Mouse (Mus musculus) limb, embryonic 13.5 days (tissue): ENCODE measurements around the gene Gm10491. TPM values are rescaled to one million over a fixed set of nuclear protein-coding genes. Genes with fewer than 3 reads are reported as not detected.
"Not testable (repeated sequence)": the region's sequence is repeated elsewhere in the genome, so short reads cannot be mapped to it uniquely, and the experiment has no call there.

Experiments
- ATAC-seq: fragments of 200-750 bp; cut with Nextera tagmentation; 2 replicates; pipeline ENCODE4 v1.8.0; 2017; ENCODE audit warnings: low read depth, moderate number of reproducible peaks, moderate TSS enrichment; ENCODE audit not compliant: low FRiP score
- H3K27ac ChIP-seq: fragments of 300-500 bp; sonication (generic); 2 replicates; pipeline ENCODE4 v1.5.1; 2015; ENCODE audit warnings: inconsistent platforms, mild to moderate bottlenecking, moderate library complexity
- H3K27me3 ChIP-seq: fragments of 300-500 bp; sonication (generic); 2 replicates; pipeline ENCODE4 v1.6.1; 2015; ENCODE audit warnings: mild to moderate bottlenecking, inconsistent platforms
- H3K36me3 ChIP-seq: fragments of 300-500 bp; sonication (generic); 2 replicates; pipeline ENCODE4 v1.6.1; 2015; ENCODE audit warnings: inconsistent platforms, mild to moderate bottlenecking, moderate library complexity
- H3K4me1 ChIP-seq: fragments of 300-500 bp; sonication (generic); 2 replicates; pipeline ENCODE4 v1.6.1; 2015; ENCODE audit warnings: inconsistent platforms
- H3K4me2 ChIP-seq: fragments of 300-500 bp; sonication (generic); replicated peaks from 2 replicates; pipeline ENCODE4 v1.6.1; 2015; ENCODE audit warnings: inconsistent platforms, mild to moderate bottlenecking, moderate library complexity
- H3K4me3 ChIP-seq: fragments of 300-500 bp; sonication (generic); 2 replicates; pipeline ENCODE4 v1.5.1; 2015; ENCODE audit warnings: moderate library complexity, mild to moderate bottlenecking, inconsistent platforms
- H3K9ac ChIP-seq: fragments of 300-500 bp; sonication (generic); 2 replicates; pipeline ENCODE4 v1.6.1; 2015; ENCODE audit warnings: mild to moderate bottlenecking, inconsistent platforms
- H3K9me3 ChIP-seq: fragments of 300-500 bp; sonication (generic); 2 replicates; pipeline ENCODE4 v1.6.1; 2016; ENCODE audit warnings: inconsistent platforms
- WGBS: fragments of 180-500 bp; shearing (Covaris S2); methylation state at CpG from one replicate; pipeline ENCODE4 v1.1.7; 2015; 5-methylcytosine and 5-hydroxymethylcytosine counted together
- polyA plus RNA-seq: library from polyadenylated mRNA; unstranded; fragments of >200 nt; fragmentation: Nextera tagmentation; extraction: Ambion mirVana; gene quantifications from 2 replicates; pipeline ENCODE4 v1.2.1, GENCODE M21; 2015

Gm10491 gene
- polyA plus RNA-seq, 1 experiment from 2014 or later: not detected

DNA sequence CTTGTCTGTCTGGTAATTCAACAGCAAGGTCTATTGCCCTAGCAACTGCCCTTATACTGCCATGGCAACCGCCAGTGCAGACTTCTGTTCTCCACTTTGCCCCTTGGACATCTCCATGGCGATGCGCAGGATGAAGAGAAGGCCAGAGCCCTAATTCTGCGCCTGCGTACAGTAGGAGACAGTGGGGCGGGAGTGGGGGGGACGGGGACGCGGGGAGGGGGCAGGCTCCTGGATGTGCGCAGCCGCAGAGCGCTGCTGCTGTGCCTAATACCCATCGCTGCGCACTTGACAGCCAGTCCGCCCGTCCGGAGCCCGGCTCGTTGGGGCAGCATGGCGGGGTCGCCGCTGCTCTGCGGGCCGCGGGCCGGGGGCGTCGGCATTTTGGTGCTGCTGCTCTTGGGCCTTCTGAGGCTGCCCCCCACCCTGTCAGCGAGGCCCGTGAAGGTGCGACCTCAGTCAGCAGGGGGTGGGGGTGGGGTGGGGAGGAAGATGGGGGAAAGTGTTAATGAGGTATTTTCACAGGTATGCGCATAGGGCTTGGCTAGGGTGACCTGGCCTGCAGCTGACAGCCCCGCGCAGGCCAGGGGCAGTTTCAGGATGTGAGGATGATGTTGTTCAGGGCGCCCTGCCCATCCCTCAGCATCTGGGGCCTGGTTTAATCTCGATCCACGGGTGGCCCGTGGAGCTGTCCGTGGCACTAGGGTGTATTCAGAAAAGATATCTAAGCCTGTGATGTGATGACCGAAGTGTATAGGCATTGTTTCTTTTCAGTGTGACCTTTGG, 12.2 kb upstream of the Gm10491 start, which contains the start of gene Pcsk1n:
Gene Pcsk1n (plus strand): TSS at position 222 of the 783 bp plus-strand sequence.
- Histone ChIP-seq H3K4me3 (peak within 1 kb of the TSS; percentile 30), H3K9me3 (no peaks in the 10 kb centered on the region), H3K4me2 (peak within 1 kb of the TSS; percentile 56), H3K27ac (no peak within 1 kb of the TSS), H3K36me3 (no peaks in the 10 kb centered on the region), H3K4me1 (no peaks in the 10 kb centered on the region), H3K9ac (no peak within 1 kb of the TSS), H3K27me3 (peaks cover 66% of the 10 kb centered on the region)
- ATAC-seq: no peak
- WGBS: 20% methylated on average over 29 of the region's 40 CpGs

DNA sequence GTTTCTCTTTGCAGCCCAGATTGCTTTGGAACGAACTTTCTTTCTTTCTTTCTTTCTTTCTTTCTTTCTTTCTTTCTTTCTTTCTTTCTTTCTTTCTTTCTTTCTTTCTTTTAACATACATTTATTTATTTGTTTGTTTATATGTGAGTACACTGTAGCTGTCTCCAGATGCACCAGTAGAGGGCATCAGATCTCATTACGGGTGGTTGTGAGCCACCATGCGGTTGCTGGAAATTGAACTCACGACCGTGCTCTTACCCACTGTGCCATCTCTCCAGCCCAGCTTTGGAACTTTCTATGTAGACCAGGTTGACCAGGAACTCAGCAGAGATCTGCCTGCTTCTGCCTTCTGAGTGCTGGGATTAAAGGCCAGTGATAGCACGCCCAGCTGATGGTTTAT, 10.3 kb upstream of the Gm10491 start:
- 60% methylated on average over 6 of the region's 6 CpGs for WGBS
- H3K4me1 ChIP-seq, H3K4me3 ChIP-seq, H3K4me2 ChIP-seq, H3K9ac ChIP-seq, H3K36me3 ChIP-seq, H3K9me3 ChIP-seq, H3K27ac ChIP-seq, ATAC-seq: not testable (repeated sequence)
- peaks cover 48% of the 10 kb centered on the region for H3K27me3 ChIP-seq

DNA sequence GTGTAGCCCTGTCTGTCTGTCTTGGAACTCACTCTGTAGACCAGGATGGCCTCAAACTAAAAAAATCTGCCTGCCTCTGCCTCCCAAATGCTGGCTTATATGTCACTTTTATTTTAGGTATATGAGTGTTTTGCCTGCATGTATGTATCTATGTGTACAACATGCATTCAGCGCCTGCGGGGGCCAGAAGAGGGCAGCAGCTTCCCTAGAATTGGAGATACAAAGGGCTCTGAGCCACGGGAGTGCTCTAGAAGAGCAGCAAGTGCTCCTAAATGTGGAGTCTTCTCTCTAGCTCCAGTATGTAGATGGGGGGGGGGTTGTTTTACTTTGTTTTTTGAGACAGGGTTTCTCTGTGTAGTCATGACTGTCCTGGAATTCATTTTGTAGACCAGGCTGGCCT, 8.0 kb upstream of the Gm10491 start:
- not testable (repeated sequence) for H3K4me3 ChIP-seq, ATAC-seq, H3K36me3 ChIP-seq, H3K9me3 ChIP-seq, H3K27ac ChIP-seq, H3K4me2 ChIP-seq, H3K9ac ChIP-seq, H3K4me1 ChIP-seq
- H3K27me3 ChIP-seq: peaks cover 25% of the 10 kb centered on the region
- WGBS: 15% methylated on average over 3 of the region's 3 CpGs

DNA sequence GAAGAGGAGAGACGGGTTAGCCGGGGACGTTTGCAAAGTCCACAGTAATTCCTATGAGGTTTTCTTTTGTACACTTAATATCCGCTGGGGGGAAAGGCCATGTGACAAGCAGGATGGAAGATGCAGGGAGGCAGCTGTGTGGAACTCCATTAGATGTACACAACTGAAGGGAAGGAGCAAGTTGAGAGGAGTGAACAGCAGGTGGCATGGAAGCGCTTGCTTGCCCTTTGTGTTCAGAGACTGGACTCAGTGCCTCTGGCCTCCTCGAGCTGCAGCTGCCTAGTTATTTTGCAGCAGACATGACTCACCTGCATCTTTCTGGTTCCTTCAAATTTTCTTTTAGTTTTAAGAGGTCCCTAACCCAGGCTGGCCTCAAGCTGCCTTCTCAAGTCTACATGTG, 2.8 kb upstream of the Gm10491 start:
- no peak for ATAC-seq
- H3K9ac ChIP-seq: no peak overlapping the region
- H3K27me3 ChIP-seq: no peaks in the 10 kb centered on the region
- H3K4me1 ChIP-seq: no peaks in the 10 kb centered on the region
- WGBS: 69% methylated on average over 6 of the region's 6 CpGs
- H3K4me2 ChIP-seq: no peak overlapping the region
- H3K27ac ChIP-seq: no peak overlapping the region
- H3K9me3 ChIP-seq: no peaks in the 10 kb centered on the region
- H3K4me3 ChIP-seq: no peak overlapping the region
- H3K36me3 ChIP-seq: peaks cover 12% of the 10 kb centered on the region

DNA sequence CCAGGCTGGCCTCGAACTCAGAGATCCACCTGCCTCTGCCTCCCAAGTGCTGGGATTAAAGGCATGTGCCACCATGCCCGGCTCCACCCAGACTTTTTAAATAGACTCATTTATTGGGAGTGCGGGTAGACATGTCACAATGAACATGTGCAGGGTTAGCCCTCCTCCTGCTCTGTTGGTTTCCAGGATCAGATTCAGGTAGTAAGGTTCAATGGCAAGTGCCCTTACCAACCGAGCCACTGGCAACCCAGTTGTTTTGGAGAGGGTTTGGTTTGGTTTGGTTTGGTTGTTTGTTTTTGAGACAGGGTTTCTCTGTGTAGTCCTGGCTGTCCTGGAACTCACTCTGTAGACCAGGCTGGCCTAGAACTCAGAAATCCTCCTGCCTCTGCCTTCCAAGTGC, 1.6 kb upstream of the Gm10491 start, which contains the start of gene Gm10490:
Gene Gm10490 (plus strand): TSS at position 301 of the 400 bp plus-strand sequence.
- H3K36me3 ChIP-seq: peaks cover 12% of the 10 kb centered on the region
- H3K4me3 ChIP-seq, ATAC-seq, H3K9ac ChIP-seq, H3K27ac ChIP-seq, H3K4me2 ChIP-seq, H3K27me3 ChIP-seq, H3K4me1 ChIP-seq, H3K9me3 ChIP-seq: not testable (repeated sequence)
- WGBS: 93% methylated on average over 4 of the region's 4 CpGs

DNA sequence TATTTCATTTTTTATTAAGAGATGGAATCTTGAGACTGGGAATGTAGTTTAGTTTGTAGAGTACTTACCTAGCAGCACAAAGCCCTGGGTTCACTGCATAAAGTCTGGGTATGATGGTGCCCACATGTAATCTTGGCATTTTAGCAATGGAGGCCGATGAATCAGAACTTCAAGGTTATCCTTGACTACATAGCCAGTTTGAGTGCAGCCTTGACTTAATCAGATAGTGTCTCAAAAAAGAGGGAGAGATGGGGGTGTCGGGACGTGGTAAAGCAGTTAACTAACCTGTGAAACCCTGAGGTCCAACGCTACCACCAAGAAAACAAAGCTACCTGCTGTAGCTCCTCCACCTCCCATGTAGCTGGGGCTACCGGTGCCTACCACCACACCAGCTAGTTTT, 3.2 kb downstream of the Gm10491 start:
- no peak overlapping the region for H3K27ac ChIP-seq
- no peak overlapping the region for H3K4me3 ChIP-seq
- H3K4me1 ChIP-seq: no peaks in the 10 kb centered on the region
- H3K9me3 ChIP-seq: no peaks in the 10 kb centered on the region
- H3K36me3 ChIP-seq: peaks cover 12% of the 10 kb centered on the region
- no peaks in the 10 kb centered on the region for H3K27me3 ChIP-seq
- no peak overlapping the region for H3K4me2 ChIP-seq
- no peak for ATAC-seq
- WGBS: 86% methylated on average over 5 of the region's 5 CpGs
- H3K9ac ChIP-seq: no peak overlapping the region

DNA sequence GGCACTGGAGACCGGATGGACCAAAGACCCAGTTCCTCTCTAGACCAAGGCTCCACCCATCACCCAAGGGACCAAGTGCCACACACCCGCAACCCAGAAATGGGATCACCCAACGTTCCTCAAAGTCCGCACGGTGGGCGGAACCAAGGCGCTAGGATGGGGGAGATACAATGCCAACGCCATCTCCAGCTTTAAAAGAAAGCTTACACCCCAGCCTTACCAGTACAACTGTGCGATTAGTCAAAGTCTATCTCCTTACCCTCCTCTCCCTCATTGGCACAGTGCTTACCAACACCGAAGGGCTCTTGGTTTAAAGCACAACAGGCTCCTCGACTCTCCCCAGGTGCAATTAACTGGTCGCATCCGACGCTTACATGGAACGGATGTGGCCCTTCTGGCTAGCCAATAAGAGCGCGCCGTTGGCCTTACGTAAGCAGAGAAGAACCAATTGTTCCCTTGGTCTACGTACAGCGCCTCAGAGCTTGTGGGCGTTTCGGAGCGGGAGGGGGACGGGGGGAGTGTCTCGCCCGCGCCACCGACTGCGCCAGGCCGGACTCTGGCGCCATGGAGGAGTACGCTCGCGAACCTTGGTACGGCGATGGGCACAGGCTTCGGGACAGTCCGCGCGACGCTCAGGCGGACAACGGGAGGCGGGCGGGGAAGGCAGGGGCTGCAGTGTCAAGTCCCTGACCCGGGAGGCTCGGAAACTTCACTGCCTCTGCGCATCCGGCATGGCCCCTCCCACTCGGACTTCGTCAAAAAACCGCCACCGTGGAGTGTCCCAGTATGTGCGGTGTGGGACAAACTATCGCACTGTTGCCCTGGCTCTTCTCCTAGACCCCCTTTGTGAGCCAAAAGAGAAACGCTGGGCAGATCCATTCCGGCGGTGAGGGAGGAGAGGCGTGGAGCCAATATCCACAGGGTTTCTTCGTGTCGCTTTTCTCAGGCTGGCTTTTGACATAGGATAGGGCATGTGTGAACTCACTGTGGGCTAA, 8.5 kb downstream of the Gm10491 start, which contains the start of the genes Pqbp1 and Timm17b:
Gene Pqbp1 (minus strand): TSS at position 390 of the 995 bp plus-strand sequence.
Gene Timm17b (plus strand): TSS at position 478 of the 995 bp plus-strand sequence.
- H3K27me3 ChIP-seq: no peaks in the 10 kb centered on the region
- H3K9me3 ChIP-seq: no peaks in the 10 kb centered on the region
- ATAC-seq: peak; percentile 99
- peak within 1 kb of the TSS; percentile 70 for H3K9ac ChIP-seq
- WGBS: 18% methylated on average over 62 of the region's 62 CpGs
- H3K4me2 ChIP-seq: peak within 1 kb of the TSS; percentile 63
- H3K4me3 ChIP-seq: peak within 1 kb of the TSS; percentile 56
- peak within 1 kb of the TSS; percentile 79 for H3K27ac ChIP-seq
- H3K4me1 ChIP-seq: peaks cover 6% of the 10 kb centered on the region; the same call in 1 of the 2 replicates
- peaks cover 19% of the 10 kb centered on the region for H3K36me3 ChIP-seq

DNA sequence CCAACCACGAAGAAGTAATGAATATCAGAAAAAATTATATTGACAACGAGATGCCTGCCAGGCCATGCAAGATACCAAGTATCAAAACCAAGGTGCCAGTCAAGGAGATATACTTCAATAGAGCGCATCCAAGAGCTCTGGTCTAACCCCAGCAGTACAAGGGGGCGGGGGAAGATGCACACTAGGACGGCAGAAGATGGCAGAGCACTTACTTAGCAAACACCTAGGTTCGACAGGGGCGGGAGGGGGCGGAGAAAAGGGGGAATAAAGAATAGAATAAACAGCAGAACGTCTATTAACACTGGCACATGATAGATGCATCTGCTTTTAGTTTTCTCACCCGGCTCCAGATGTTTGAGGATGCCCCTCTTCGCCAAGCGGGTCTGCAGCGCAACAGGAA, 9.4 kb downstream of the Gm10491 start:
- Histone ChIP-seq H3K4me1 (peaks cover 6% of the 10 kb centered on the region; the same call in 1 of the 2 replicates), H3K4me2 (peak overlapping the region; percentile 63), H3K4me3 (peak overlapping the region; percentile 56), H3K27ac (peak overlapping the region; percentile 79; the same call in 1 of the 2 replicates), H3K27me3 (no peaks in the 10 kb centered on the region), H3K9me3 (no peaks in the 10 kb centered on the region), H3K36me3 (peaks cover 26% of the 10 kb centered on the region), H3K9ac (peak overlapping the region; percentile 54)
- no peak for ATAC-seq
- WGBS: 39% methylated on average over 13 of the region's 13 CpGs

DNA sequence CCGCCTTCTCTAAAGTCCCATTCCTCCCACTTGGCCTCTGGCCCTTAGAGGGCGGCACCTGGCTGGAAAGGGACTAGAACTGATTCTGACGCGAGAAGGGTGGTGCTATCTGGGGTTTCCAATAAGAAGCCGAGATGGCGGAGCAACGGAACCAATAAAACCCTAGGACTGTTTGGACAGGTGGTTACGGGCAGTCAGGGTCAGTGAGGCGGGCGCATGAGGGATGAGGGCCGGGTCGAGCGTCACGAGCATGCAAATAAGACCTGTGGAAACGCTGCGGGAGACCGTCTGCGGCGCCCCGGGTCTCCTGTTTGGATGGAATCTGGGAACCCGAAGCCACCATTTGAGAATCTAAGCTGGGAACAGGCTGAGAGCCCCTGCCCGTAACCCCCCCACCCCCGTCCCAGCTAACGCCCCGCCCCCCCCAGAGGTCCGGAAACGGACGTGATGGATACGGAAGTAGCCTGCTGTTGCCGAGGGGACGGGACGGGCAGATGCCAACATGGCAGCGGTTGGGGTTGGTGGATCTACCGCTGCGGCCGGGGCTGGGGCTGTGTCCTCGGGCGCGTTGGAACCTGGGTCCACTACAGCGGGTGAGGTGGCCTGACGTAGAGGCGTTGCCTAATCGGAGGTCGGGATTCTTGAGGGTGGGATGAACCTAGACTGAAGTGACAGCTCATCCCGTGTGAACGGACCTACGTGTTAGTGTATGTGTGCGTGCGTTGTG, 23.6 kb downstream of the Gm10491 start, which contains the start of gene Slc35a2:
Gene Slc35a2 (plus strand): TSS at position 188 of the 727 bp plus-strand sequence.
- H3K9ac ChIP-seq: peak within 1 kb of the TSS; percentile 56
- H3K9me3 ChIP-seq: no peaks in the 10 kb centered on the region
- H3K36me3 ChIP-seq: peaks cover 3% of the 10 kb centered on the region; the same call in 1 of the 2 replicates
- peak within 1 kb of the TSS; percentile 58 for H3K4me3 ChIP-seq
- WGBS: 12% methylated on average over 49 of the region's 49 CpGs
- ATAC-seq: peak; percentile 90
- H3K27ac ChIP-seq: peak within 1 kb of the TSS; percentile 75; the same call in 1 of the 2 replicates
- H3K27me3 ChIP-seq: no peaks in the 10 kb centered on the region
- peak within 1 kb of the TSS; percentile 70 for H3K4me2 ChIP-seq
- peaks cover 3% of the 10 kb centered on the region; the same call in 1 of the 2 replicates for H3K4me1 ChIP-seq

DNA sequence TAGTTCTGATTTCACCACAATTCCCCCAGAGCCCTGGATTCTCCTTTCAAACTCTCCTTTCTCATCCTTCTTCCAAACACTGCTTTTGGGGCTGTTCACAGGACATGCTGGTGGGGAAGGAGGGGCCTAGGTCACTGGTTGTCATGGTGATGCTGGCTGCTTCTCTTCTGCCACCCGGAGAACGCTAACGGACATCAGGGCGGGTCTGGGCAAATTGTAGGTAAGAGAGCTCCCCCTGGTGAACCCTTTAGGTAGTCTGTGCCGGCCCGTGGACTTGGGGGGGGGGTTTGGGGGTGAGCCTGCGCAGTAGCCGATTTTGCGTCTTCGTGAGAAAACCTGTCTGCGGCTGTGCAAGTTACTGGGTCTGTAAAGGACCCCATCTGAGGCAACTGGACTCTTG, 27.8 kb downstream of the Gm10491 start:
- ATAC-seq: peak; percentile 42; the same call in 1 of the 2 replicates
- Histone ChIP-seq H3K4me3 (peak overlapping the region; percentile 8), H3K4me2 (peak overlapping the region; percentile 89), H3K36me3 (peaks cover 6% of the 10 kb centered on the region; the same call in 1 of the 2 replicates), H3K9ac (no peak overlapping the region), H3K27me3 (no peaks in the 10 kb centered on the region), H3K4me1 (peaks cover 3% of the 10 kb centered on the region; the same call in 1 of the 2 replicates), H3K9me3 (no peaks in the 10 kb centered on the region), H3K27ac (no peak overlapping the region)
- WGBS: 7% methylated on average over 11 of the region's 11 CpGs

DNA sequence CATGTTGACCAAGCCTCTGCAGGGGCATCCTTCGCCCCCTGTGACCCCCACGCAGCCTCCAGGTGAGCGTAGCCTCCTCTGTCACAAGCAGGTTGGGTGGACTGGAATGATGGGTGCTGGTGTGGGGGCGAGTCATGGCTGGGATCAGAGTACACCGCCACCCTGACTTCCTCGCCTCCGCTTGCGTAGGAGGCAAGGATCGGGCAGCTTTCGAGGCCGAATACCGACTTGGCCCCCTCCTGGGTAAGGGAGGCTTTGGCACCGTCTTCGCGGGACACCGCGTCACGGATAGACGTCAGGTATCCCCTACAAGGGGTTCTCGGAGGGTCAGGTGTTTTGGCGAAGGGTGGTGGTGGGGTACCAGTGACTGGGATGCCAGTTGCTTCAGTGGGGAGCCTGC, 29.1 kb downstream of the Gm10491 start:
- Histone ChIP-seq H3K27ac (no peak overlapping the region), H3K9ac (peak overlapping the region; percentile 60), H3K9me3 (no peaks in the 10 kb centered on the region), H3K4me1 (peaks cover 3% of the 10 kb centered on the region; the same call in 1 of the 2 replicates), H3K36me3 (peaks cover 16% of the 10 kb centered on the region), H3K27me3 (no peaks in the 10 kb centered on the region), H3K4me2 (peak overlapping the region; percentile 89), H3K4me3 (peak overlapping the region; percentile 46)
- 9% methylated on average over 21 of the region's 21 CpGs for WGBS
- peak; percentile 48 for ATAC-seq
